Mouse (Mus musculus): Measurements from ENCODE around the gene Vmac.

Gene Vmac

DNA sequence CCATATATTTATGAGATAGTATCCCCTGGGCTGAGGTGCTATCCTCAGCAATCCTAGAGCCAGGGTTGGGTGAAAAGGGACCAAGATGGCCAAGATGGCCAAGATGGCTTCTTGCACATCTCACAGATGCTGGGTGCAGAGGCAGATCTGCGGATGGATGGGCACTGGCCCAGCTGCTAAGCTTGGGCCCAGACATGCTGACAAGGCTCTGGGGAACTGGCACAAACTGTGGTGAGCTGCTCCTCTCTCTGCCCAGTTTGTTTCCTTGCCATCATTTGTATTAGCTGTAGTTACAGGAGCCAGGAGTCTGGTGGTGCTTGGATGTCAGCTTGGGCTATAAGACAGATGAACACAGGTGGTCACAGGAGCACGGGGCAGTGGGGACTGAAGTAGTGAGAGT lies 33.2 kb downstream of the Vmac start:
- 55% methylated on average over 2 of the region's 2 CpGs for WGBS

DNA sequence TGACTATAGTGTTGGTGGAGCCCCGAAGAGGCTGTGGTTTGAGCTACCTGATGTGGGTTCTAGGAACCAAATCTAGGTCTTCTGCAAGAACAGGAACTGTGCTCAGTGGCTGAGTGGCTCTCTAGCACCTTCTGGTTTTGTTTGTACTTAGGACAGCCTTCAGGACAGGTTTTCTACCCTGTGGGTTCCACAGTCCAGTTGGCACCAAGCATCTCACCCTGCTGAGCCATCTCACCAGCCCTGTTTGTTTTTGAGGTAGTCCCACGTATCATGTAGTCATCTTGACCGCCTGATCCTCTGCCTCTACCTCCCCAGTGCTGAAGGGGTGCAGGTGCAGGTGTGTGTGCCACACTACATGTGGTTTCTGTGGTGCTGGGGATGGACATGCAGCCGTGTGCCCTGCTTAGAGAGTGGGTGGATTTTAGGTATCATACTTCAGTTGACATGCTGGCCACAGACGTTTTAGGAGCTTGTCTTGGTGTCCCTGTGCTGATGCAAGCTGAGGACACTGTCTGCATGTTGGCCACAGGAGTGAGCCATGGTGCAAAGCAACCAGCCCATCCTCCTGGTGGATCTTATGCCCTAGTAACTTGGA lies 34.2 kb downstream of the Vmac start:
- 75% methylated on average over 5 of the region's 5 CpGs for WGBS

DNA sequence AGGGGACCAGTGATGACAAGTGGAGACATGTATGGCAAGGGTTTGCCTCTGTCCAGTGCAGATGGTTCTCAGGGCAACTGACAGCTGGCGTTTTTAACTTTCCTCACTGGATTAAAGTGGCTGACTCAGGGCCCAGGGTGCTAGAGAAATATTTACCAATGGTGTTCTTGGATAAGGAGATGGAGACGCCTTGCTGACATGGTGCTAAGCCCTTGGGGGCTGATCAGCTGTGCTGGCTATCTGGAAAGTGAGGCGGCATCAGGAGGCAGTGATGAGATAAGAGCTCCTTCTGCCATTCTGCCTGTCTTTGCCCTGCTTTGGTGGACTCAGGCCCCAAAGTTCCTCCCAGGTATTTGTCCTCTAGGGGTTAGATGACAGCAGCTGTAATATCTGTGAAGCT lies 34.9 kb downstream of the Vmac start:
- 75% methylated on average over 3 of the region's 3 CpGs for WGBS

DNA sequence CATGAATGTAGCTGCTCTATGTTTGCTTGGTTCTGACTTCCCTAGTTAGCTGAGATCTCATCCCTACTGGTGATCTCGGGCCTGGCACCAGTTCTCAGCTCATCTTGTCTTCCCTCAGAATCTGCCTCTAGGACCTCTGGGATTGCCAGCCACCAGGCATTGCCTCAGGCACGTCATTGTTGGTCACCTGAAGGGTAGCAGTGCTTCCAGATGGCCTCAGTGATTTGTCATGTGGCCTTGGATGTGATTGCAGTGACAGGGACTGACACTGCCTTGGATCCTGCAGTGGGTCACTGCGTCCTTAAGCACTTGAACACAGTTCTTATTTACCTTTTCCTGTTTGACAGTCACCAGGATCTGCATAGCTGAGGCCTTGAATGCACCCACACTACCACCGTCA lies 36.0 kb downstream of the Vmac start:
- WGBS, result 59% methylated on average over 4 of the region's 4 CpGs

DNA sequence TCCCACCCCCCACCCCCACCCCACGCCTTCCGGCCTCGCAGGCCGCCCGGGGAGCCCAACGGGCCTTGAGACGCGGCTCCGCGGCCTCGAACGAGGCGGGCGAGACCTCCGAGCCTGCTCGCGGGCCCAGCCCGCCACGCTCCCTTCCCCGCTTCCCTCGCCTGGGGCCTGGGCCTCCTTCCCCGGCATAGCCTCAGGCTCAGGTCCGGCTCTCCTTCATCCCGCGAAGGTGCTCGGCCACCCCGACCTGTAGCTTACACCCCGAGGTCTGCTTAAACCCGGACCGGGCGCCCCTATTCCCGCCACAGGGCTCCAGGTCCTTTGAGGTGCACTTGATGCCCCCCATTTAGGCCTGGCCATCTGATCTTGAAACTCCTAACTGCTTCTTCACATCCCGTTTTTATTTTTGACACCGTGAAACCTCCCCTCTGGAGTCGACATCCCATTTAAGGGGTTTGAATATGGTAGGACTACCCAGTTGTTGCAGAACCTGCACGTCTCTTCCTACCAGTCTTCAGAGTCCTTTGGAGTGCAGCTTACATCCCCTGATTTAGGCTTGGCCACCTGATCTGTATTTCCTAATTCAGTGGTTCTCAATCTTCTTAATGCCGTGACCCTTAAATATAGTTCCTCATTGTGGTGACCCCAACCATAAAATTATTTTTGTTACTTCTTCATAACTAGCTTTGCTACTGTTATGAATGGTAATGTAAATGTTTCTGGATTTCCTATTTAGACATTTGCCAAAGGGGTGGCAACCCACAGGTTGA lies 44.0 kb downstream of the Vmac start:
- under 1% methylated on average over 37 of the region's 37 CpGs for WGBS

DNA sequence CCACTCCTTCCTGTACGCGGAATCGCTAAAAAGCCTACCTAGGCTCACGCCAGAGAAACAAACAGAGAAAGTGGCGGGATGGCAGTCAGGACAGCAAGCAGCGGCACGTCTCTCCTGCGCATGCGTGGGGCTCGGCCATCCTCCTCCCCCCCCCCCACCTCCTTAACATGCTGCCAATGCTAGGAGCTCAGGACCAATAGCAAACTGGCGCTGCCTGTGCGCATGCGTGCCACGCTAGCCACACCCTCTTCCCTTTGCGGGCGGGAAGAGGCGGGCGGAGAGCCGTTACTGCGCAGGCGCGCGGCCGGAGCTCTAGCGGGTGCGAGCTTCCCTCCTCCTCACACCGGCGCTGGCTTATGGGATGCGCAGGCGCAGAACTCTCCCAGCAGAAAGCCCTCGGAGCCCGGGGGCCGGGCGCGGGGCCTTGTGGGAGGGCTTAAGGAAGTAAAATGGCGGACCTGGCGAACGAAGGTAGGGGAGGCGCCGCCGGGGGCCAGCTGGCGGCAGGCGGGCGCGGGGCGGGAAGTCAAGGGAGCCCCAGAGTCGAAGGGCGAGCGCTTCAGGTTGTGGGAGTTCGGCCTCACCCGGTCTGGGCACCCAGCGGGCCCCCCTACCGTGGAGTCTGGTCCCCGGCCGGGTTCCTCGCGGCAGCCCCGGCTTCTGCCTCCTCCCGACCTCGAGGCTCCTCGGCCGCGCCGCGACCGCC lies 44.7 kb downstream of the Vmac start, which contains the start of gene Ranbp3:
Ranbp3 (plus strand) TSS at position 354 of the 706 bp plus-strand sequence.
- 1% methylated on average over 63 of the region's 66 CpGs for WGBS

DNA sequence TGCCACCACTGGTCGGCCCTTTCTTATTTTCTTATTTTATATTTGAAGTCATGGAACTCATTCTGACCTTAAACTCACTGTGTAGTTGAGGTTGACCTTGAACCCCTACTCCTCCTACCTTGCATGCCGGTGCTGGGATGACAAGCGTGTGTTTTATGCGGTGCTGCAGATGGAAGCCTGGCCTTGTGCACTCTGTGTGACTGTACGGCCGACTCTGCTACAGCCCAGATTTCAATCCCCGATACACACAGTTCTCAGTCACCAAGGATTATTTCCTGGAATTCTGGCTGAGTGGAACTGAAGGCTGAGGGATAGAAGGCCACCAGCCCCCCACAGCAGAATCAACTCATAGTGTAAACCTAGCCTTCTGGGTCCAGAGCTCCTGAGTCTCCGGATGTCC lies 48.1 kb downstream of the Vmac start:
- WGBS, result 92% methylated on average over 8 of the region's 8 CpGs

DNA sequence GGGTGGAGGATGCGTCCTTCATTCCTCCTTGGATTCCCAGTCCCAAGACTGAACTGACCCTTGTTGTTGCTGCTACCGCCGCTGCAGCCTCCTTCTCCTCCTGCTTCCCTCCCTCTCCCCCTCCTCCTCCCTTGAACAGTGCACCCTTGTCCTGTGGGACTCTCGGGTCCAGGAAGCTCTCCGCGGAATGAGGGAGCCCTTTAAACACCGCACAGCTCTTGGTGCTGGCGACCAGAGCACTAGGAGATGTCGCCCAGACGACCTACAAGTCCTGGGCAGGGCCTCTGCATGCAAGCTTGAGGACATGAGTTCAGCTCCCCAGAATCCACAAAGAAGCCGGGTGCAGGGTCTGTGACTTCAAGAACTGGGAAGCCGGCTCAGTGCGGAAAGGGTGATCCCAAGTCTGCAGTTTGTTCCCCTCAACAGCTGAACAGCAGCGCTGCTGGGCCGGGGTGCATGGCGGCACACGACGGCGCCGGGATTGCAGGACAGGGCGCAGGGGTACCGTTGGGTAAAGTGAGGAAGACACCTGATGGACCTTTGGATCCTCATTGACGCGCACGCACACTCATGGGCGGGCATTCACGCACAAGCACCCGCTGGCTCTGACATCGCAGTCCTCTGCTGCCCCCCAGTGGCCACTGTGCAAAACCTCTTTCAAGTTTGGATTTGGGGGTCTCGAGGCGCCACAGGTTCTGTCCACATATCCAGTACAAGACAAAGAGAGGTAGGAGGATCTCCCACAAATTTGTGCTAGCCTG lies 49.3 kb downstream of the Vmac start:
- WGBS, result 3% methylated on average over 31 of the region's 31 CpGs

DNA sequence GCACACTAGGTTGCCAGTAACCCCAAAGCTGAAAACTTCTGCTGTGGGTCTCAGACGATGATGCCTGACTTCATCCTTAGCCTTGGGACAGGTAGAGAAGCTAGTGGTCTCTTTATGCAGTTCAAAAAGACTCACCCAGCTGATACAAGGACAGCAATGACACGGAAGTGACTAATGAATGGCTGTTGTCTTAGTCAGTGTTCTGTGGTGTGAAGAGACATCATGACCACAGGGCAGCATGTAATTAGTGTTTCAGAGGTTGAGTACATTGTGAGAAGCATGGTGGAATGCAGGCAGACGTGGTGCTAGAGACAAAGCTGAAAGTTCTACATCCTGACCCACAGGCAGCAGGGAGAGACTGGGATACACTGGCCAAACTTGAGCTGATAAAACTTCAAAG lies 50.2 kb downstream of the Vmac start:
- 78% methylated on average over 3 of the region's 3 CpGs for WGBS

DNA sequence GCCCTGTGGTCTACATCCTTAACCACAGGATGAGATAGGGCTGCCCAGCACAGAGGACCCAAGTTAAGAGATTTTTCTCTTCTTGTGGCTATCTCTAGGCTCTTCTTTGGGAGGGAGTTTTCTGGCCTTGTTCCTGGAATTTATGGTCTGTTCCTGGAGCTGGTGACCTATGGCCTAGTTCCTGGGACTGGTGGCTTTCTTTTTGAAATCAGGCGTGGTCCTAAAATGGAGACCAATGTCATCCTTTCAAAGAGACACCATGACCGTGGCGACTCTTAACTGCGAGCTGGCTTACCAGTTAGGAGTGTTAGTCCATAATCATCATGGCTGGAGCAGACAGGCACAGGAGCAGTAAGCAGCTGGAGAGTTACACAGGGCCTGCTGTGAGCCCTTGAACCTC lies 51.4 kb downstream of the Vmac start:
- 91% methylated on average over 4 of the region's 4 CpGs for WGBS

DNA sequence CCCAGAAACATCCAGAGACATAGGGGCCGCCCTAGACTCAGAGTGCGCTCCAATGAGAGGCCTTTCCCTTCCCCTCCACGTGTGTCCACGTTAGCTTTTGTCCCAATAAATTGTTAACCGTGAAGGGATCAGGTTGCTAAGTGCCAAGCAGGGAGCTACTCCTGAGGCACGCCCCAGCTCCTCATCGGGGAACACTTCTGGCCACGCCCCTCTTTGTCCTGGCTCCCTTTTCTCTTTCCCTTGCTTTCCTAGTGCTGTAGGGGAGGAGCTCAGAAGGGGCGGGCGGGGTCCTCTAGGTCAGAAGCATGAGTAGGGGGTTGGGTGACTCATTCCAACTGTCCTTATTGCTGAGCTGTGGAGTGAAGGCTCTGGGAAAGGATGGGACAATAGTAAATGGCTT lies 53.5 kb downstream of the Vmac start:
- 23% methylated on average over 10 of the region's 10 CpGs for WGBS

Measured in cerebral cortex, adult 2 months (tissue).